Mouse (Mus musculus) ES-Bruce4 (cell line): Measurements from ENCODE around the gene Sfr1.

Experiments
- CTCF ChIP-seq: IDR thresholded peaks from one replicate; pipeline ENCODE4 v1.8.1; 2011; ENCODE audit warnings: low read depth, low read length
- EP300 ChIP-seq: IDR thresholded peaks from 2 replicates; pipeline ENCODE4 v1.6.1; 2011; ENCODE audit warnings: low read depth, low read length; ENCODE audit not compliant: insufficient read depth
- POLR2A ChIP-seq: IDR thresholded peaks from one replicate; pipeline ENCODE4 v1.8.1; 2011; ENCODE audit warnings: low read length; ENCODE audit not compliant: insufficient read depth

- TF ChIP-seq POLR2A (no peak), EP300 (no peak), CTCF (no peak)
Measured at GRCm38 (mm10) chr19:47753921-47754320, 22.4 kb downstream of the Sfr1 start.
